Mouse (Mus musculus): ENCODE data around the gene Znrd1as.

Znrd1as gene

DNA sequence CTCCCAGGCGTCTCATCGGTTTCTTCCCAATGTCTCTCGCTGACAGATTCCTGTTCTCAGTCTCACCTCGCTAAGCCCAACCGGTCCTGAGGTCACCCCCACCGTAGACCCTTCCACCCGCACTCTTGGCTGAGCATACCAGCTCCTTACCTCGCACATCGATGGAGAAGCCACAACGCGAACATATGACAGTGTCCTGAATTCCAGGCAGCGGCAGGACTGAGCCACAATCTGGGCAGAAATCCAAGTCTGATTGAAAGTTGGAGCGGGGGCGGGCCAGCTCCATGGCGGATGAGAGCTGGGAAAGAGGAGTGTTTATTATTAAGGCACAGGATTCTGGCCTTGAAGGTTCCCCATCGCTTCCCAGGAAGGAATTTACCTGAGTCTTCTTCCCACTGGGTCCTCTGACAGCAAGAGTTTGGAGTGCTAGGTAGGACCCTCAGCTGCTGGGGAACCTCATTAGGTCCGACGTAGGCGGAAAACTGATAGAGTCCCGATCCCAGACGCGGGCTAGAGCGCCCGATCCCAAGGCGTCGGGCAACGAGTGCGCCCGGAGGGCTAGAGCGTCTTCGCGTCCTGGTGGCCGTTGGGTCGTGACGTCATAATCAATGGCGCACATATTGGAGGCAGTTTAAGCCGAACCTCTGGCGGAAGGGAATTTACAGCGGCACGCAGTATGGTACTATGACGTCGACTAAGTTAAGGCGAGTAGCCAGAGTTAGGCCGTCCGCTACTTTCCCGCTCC lies at the start of gene Znrd1as, which contains the start of gene Znrd1:
Gene Znrd1as, plus strand, starts transcription at position 594 of the 745 bp plus-strand sequence.
Gene Znrd1, minus strand, starts transcription at position 561 of the 745 bp plus-strand sequence.
- peak; percentile 96 for DNase-seq (ENCODE audit: extremely low spot score, low read depth, low spot score)

DNA sequence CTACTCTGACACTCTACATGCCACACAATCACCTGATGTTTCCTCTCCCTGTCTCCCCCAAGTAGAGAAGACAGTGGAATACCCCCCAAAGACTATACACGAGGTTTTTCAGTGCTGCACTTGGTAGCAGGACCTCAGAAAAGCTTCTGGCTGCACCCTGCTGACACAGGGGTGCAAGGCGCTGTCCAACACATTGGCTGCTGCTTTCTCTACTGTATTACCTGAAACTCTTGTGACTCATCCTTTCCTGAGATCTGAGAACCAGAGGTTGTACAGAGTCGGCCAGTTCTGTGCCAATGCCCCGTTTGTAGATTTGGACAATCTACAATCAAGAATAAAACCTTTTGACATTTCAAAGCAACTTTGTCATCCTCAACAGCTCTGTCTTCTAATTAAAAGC lies 48.6 kb upstream of the Znrd1as start:
- no peak for DNase-seq (ENCODE audit: extremely low spot score, low read depth, low spot score)

DNA sequence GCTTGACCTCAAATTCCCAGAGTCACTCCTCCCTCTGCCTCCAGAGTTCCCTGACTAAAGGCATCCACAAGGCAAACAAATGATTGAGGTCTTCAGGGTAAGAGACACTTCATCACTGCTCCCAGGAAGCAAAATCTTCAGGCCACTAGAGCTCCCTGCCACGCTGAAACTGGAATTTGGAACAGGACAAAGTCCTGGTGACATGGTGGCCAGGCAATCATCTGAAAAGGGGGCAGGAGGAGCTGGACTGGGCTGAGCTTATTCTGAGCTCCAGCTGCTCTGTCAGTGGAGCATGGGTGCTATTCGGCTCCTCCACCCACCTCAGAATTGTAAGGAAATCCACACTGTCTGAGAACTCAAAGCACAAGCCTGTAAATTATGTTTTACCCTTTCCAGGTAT lies 46.4 kb upstream of the Znrd1as start:
- no peak for DNase-seq (ENCODE audit: extremely low spot score, low read depth, low spot score)

- DNase-seq (ENCODE audit: extremely low spot score, low read depth, low spot score), result peak; percentile 52
Measured at GRCm38 (mm10) chr17:36914108-36914507, 44.3 kb upstream of the Znrd1as start.

GRCm38 (mm10) chr17:36915076-36915475 lies 43.3 kb upstream of the Znrd1as start:
- DNase-seq (ENCODE audit: extremely low spot score, low read depth, low spot score), result peak; percentile 24

DNA sequence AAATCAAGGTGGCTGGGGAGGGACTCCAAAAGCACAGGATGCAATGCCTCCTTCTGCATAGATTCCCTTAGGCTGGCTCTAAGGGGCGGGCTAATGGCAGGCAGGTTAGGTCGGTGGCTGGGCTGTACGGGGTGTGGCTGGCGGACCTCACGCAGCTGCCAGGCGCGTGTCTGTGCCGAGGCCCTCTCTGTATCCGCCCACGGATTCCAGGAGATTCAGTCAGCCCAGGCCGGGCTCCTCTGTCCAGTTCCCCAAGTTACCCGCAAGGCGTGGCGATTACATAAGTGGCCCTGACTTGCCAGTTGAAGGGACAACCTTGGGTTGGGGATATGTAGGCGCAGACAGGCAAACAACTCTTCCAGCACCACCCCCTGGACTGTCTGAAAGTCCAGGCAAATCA lies 38.2 kb upstream of the Znrd1as start:
- DNase-seq (ENCODE audit: extremely low spot score, low read depth, low spot score), result no peak

GRCm38 (mm10) chr17:36922715-36923114 lies 35.7 kb upstream of the Znrd1as start:
- DNase-seq (ENCODE audit: extremely low spot score, low read depth, low spot score), result no peak

DNA sequence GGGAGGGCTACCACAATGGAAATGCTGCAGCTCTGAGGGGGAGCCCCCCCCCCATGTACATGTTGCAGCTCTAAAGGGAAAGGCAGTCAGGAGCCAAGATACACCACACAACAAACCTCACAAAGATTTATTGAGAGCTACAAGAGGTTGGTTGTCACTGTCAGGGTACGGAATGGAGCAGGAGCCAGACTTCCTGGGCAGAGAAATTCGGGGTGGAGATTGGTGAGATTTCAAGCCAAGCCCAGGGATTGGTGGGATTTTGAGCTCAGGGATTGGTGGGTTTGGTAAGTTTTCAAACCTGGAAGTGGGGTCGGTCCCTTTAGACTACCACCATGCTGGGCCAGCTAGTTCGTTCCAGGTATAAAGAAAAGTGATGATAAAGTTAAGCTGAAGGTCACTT lies 34.9 kb upstream of the Znrd1as start:
- no peak for DNase-seq (ENCODE audit: extremely low spot score, low read depth, low spot score)

DNA sequence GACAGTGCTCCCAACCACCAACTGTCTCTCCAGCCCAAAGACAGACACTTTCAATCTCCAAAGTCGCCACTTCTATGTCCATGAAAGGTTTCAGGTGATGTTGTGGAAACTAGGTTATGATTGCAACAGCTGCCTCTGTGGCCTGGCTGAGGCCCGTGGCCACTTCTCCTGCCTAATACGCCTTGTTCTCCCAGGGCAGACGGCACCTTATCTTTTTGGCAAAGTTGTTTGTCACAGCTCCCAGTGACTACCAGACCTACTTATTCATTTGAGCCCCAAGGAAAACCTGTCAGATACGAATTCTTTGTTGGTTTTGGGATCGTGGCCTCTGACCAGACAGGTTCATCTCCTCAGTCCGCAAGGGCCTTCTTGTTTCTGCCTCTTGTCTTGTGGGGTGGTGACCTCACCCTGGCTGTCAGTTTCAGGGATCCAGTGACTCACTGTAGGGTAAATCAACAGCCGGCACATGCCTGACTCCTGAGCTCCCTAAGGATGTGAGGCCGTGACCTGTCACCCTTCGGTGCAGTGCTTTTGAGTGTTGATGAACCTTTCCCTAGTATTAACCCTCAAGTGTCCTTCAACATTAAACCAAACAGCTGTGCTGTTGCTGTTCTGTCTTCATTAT lies 30.8 kb upstream of the Znrd1as start:
- DNase-seq (ENCODE audit: extremely low spot score, low read depth, low spot score), result no peak

GRCm38 (mm10) chr17:36929236-36929932 lies 29.0 kb upstream of the Znrd1as start:
- no peak for DNase-seq (ENCODE audit: extremely low spot score, low read depth, low spot score)

GRCm38 (mm10) chr17:36930233-36930632 lies 28.2 kb upstream of the Znrd1as start:
- no peak for DNase-seq (ENCODE audit: extremely low spot score, low read depth, low spot score)

DNA sequence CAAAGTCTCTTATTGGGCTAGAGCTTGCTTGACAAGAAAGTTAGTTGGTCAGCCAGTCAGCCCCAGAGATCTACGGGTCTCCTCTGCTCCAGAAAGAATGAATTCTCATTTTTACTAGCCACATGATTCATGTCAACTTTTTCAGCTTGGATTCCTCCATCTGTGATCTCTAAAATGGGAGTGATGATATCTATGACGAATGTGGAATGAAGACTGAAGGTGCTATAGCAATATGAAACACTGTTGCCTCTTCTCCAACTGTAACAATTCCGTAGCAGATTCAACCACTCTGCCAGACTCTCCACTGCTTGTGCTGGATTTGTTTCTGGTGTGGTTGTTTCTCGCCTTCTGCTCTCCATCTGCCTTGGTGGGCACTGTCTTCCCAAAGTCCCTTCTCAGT lies 27.3 kb upstream of the Znrd1as start:
- no peak for DNase-seq (ENCODE audit: extremely low spot score, low read depth, low spot score)

- no peak for DNase-seq (ENCODE audit: extremely low spot score, low read depth, low spot score)
Measured at GRCm38 (mm10) chr17:36931806-36932205, 26.6 kb upstream of the Znrd1as start.

DNA sequence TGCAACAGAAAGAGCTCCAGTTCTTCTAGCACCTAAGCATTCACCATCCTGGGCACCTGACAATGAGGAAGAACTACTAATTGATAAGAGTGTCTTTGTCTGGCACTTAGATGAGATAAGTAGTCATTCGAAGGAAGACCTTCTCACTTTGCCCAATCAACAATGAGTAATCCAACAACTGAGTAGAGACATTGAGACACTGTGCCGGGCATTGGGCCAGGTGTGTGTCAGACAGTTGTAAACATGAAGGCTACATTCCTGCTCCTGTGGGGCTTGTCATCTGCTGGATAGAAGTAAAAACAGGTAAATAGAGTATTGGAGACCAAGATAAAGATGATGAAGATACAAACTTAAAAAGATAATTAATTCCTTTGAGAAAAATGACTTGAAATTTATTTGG lies 20.3 kb upstream of the Znrd1as start:
- no peak for DNase-seq (ENCODE audit: extremely low spot score, low read depth, low spot score)

GRCm38 (mm10) chr17:36942391-36942790 lies 16.0 kb upstream of the Znrd1as start:
- DNase-seq (ENCODE audit: extremely low spot score, low read depth, low spot score), result no peak

DNA sequence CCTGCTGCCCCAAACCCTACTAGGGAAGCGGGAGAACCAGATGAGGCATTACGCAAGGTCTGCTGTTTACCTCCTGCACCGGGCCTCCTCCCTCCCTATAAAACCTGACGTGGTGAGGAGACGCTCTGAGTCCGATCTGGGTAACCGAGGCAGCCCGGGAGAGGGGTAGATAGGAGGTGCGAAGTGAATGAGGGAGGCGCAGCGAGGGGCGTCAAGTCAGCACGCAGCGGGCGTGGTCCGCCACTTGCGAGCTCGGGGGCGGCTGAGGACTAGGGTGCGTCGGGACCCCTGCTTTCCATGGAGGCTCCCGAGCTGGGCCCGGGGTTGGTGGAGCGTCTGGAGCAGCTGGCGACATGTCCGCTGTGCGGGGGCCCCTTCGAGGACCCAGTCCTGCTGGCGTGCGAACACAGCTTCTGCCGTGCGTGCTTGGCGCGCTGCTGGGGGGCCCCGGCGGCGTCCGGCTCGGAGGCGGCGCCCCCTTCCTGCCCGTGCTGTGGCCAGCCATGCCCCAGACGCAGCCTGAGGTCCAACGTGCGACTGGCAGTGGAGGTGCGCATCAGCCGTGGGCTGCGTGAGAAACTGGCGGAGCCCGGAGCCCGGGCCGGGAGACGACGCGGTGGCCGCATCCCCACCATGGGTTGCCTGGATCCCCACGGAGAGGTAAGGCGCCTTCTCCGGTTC lies 15.5 kb upstream of the Znrd1as start, which contains the start of gene Rnf39:
Gene Rnf39, plus strand, starts transcription at position 128 of the 681 bp plus-strand sequence.
- no peak for DNase-seq (ENCODE audit: extremely low spot score, low read depth, low spot score)

GRCm38 (mm10) chr17:36943691-36944090 lies 14.7 kb upstream of the Znrd1as start:
- no peak for DNase-seq (ENCODE audit: extremely low spot score, low read depth, low spot score)

DNA sequence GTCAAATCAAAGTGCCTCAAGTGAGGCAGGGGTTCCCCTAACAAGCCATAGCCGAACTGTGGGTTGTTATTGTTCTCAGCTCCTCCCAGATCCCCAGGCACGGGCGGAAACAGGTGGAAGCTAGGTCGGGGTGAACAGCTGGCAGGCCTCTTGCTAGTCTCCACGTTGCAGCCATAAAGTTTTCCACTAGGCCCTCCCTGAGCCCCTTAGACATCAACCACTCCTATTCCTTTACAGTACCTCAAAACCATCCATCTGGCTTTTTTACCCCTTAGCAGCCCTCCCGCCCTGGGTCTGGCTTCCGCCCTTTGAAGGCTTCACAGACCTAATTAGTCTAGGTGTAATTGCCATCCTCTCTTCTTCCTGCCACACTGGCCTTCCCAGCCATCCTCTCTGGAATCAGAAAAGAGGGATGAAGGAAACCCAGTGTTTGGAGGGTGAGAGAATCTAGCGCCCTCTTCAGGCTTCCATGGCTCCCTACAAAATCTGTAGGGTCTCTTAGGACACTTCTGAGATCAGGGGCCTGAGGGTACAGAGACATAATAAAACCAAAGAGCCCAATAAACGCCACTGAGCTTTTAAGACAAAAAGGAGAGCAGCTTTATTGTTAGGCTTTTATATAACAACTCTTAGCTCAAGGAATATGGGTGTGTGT lies 14.1 kb upstream of the Znrd1as start:
- no peak for DNase-seq (ENCODE audit: extremely low spot score, low read depth, low spot score)

DNA sequence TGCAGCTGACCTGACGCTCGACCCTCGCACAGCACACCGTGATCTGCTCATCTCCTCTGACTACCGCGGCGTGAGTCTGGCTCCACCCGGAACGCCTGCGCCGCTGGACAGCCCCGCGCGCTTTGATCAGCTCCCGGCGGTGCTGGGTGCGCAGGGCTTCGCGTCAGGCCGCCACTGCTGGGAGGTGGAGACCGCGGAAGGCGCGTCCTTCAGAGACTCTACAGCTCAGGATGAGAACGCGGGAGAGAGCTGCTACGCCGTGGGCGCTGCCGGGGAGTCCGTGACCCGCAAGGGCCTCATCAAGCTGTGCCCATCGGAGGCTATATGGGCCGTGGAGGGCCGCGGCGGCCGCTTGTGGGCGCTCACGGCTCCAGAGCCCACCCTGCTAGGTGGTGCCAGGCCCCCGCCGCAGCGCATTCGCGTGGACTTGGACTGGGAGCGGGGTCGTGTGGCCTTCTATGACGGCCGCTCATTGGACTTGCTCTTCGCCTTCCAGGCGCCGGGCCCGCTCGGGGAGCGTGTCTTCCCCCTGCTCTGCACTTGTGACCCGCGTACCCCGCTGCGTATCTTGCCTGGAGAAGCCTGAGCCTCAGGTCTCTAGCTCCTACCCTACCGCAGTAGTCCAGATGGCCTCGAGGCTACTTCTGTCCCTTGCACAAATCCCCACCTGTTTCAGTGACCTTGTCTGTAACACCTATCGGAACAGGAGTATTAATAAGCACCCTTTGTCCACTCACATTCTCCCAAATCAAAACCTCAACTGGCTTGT lies 11.2 kb upstream of the Znrd1as start:
- DNase-seq (ENCODE audit: extremely low spot score, low read depth, low spot score), result no peak

DNA sequence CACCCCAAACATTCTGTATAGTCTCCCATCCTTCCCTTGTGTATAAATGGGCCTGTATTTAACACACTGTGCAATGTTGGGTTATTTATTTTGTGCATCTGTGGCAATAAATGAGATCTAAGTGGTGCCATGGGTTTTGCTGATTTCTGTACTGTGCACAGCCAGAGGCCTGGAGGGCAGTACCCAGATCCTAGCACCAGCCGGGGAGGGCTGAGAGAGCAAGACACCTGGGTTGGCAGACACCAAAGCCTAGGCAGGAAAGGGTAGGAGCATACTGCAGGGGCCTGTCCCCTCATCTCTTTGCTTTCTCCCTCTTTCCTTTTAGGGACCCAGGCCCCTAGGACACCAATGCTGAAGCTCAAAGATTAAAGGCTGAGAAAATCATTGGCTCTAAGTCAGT lies 10.1 kb upstream of the Znrd1as start:
- no peak for DNase-seq (ENCODE audit: extremely low spot score, low read depth, low spot score)

Data from hindlimb bud, embryonic 11.5 days (tissue).